Mouse (Mus musculus): ENCODE data around the gene Trim24.

Trim24 gene

DNA sequence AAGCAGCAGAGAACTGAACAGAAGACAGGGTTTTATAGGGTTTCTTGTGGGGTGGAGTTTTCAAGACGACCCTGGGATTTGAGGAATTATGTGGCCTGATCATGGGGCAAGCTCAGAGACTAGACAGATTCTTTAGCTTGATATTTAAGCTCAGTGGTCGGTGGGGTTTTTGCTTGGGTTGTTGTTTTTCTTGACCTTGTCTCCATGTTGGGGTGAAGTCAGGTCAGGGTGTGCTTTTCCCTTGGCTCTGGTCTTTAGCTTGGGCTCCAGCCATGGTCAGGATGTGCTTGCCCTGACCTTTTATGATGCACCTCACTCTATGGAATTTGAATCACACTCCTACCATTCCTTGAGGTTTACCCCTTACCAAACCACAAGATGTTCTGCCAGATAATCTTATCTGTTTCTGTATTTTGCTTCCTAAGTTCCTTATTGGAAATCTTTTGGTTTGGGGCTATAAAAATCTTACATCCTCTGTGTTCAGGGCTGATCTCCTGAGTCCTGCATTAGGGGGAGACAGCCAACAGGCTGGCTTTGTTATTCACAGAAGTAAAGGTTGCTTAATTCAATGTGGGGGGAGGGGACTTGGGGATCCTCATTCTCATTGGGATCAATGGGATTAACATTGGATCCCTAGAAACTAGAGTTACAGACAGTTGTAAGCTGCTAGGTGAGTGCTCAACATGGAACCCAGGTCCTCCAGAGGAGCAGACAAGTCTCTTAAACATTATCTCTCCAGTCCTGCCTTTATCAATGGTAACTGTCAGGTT lies 6.5 kb upstream of the Trim24 start:
- DNase-seq (ENCODE audit: low spot score in 2 of 2) = no peak

- peak; percentile 43 to 47 for DNase-seq (ENCODE audit: low spot score in 2 of 2)
Measured at GRCm38 (mm10) chr6:37871137-37871851, 683 bp downstream of the Trim24 start.

DNA sequence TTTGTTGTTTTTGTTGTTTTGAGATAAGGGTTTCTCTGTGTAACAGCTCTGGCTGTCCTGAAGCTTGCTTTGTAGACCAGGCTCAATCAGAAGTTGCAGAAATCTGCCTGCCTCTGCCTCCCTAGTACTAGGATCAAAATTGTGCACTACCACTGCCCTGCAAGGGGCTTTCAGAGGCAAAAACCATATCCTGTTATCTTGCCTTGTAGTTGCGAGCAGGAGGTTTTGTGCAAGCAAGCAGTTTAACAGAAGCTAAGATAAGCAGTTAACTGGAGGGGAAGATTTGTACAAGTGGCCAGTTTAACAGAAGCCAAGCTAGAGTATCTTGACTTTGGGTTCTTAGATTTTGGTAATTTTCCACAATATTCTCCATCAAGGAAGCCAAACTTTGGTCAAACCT lies 2.2 kb downstream of the Trim24 start:
- no peak for DNase-seq (ENCODE audit: low spot score in 2 of 2)

DNA sequence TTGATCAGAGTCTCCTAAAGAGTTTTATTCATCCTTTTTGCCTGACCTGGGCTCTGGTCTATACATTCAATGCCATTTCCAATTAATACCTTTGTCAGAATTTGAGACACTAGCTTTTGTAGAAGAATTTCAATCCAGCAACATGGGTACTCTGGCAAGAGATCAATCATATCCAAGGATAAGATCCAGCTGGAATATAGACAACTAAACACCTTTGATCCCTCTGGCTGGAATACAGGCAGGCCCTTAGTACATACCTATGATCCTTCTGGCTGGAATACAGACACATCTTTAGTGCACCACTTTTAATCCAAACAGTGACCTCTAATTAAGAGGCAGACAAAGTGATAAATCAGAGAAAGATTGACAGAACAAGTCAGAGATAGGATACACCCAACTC lies 3.1 kb downstream of the Trim24 start:
- DNase-seq (ENCODE audit: low spot score in 2 of 2) = no peak

DNA sequence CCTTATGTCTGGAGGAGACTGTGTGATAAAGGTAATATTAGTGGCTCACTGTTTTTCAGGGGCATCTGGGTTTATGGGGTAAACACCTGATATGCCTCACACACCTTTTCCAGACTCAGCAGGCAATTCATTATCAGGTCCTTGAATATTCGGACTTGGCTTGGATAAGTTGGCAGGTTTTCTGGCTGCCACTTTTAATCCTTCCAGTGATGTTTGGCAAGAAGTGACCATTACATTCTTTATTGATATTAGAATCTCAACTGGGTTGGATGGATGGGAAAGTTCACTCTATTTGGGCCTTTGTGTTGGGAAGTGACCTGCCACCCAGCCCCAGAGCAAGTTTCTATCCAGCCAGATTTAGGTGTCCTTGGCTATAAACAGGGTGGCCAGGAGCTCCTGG lies 7.6 kb downstream of the Trim24 start:
- no peak for DNase-seq (ENCODE audit: low spot score in 2 of 2)

DNA sequence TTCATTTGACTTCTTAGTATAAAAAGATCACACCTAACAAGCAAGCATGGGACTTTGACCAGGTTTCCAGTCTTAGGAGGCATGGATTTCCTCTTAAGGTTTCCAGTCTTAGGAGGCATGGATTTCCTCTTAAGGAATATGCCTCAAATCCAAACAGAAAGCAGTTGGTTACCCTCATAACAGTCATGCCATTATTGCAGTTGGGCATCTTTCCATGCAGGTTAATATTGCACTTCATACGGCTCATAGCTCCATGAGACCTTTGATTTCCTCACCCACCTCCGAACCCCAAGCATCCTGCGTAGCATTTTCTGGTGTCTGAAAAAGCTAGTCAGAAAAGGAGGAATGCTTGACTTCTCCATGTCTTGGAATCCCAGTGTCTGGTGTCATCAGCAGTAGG lies 10.0 kb downstream of the Trim24 start:
- no peak for DNase-seq (ENCODE audit: low spot score in 2 of 2)

- no peak for DNase-seq (ENCODE audit: low spot score in 2 of 2)
Measured at GRCm38 (mm10) chr6:37893586-37893985, 23.0 kb downstream of the Trim24 start.

- peak; percentile 73 to 80 for DNase-seq (ENCODE audit: low spot score in 2 of 2)
Measured at GRCm38 (mm10) chr6:37895646-37896435, 25.2 kb downstream of the Trim24 start.

GRCm38 (mm10) chr6:37900221-37900620 lies 29.6 kb downstream of the Trim24 start:
- DNase-seq (ENCODE audit: low spot score in 2 of 2) = no peak

GRCm38 (mm10) chr6:37901791-37902190 lies 31.2 kb downstream of the Trim24 start:
- no peak for DNase-seq (ENCODE audit: low spot score in 2 of 2)

DNA sequence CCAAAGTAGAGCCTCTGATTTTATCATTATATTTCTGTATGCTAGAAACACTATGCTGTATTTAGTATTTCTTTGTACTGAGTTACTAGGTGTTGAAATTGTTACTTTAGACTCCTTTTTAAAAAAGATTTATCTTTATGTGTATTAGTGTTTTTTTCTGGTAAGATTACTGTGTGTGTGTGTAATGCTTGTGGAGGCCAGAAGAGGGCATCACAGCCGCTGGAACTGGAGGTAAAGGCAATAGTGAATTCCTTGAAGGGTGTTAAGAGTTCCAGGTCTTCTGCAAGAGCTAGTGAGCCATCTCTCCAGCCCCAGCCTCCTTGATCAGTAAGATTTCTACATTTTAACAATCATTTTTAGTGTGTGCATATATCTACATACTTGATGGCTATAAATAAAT lies 33.2 kb downstream of the Trim24 start:
- DNase-seq (ENCODE audit: low spot score in 2 of 2) = no peak

DNA sequence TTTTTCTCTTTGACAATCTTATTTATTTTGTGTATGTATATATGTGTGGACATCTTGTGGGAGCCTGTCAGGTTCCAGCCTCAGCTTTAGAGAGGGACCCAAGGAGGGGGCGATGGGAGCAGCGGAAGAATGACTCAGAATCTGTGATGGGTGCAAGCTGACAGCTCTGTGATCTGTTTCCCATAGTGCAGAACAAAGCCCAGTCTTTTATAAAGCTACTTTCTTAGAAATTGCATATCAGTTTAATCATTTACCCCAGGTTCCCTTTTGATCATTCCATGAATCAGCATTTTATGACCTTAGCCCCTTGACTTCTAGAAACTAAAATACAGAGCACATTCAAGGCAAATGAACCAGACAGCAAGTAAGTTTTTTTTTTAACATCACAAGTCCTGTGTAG lies 42.9 kb downstream of the Trim24 start:
- DNase-seq (ENCODE audit: low spot score in 2 of 2) = no peak

DNA sequence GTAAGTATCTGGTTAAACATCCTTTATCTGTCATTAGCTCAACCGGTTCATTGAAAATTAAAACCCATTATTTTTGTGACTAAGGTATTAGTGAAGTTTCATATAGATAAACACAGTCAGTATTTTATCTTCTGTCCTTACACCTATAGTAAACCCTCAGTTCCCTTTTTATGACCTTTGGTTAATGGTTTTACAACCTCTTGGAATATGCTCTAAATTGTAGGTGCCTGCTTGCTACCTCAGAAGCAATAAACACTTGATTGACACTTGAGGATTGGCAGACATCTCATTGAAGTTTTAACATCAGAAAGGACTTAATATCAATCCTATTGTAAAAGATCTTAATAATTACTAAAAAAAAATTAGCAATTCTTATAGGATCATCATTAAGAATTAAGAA lies 54.5 kb downstream of the Trim24 start:
- no peak for DNase-seq (ENCODE audit: low spot score in 2 of 2)

GRCm38 (mm10) chr6:37926751-37927150 lies 56.1 kb downstream of the Trim24 start:
- no peak for DNase-seq (ENCODE audit: low spot score in 2 of 2)

- DNase-seq (ENCODE audit: low spot score in 2 of 2) = no peak
Measured at GRCm38 (mm10) chr6:37936498-37936897, 65.9 kb downstream of the Trim24 start.

GRCm38 (mm10) chr6:37951306-37951705 lies 80.7 kb downstream of the Trim24 start:
- DNase-seq (ENCODE audit: low spot score in 2 of 2) = no peak

DNA sequence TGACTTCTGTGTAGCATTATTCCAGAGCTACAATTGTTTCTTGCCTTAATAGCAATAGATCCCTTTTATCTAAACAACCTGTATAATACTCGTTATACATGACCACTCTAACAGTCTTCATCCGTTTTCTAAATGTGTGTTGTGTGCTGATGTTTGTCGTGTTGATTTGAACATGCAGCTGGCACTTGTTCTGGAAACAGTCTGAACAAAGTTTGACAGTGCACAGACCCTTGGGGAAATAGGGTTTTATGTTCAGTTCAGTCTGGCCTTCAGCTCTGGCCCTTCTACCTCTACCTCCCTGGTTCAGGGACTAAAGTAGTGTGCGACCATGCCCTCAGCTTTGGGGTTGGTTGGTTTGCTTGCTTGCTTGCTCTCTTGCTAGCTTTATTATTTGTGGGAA lies 96.8 kb downstream of the Trim24 start:
- no peak for DNase-seq (ENCODE audit: low spot score in 2 of 2)

DNA sequence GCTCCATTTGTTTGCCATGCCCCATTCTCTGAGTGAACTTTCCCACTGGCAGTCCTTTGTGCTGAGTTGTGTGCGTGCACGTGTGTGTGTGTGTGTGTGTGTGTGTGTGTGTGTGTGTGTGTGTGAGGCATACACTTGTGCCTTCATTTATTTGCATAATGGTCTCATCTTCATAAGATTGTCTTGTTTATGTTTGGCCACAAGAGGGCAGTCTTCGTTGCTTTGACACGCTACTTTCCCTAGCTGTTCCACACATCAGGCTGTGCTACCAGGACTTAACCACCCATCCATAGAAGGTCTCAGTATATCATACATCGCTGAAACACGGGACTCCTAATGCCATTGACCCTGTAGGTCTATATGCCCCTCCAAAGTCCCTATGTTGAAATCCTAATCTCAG lies 136.8 kb downstream of the Trim24 start:
- DNase-seq (ENCODE audit: low spot score in 2 of 2) = peak; percentile 19 to 37

DNA sequence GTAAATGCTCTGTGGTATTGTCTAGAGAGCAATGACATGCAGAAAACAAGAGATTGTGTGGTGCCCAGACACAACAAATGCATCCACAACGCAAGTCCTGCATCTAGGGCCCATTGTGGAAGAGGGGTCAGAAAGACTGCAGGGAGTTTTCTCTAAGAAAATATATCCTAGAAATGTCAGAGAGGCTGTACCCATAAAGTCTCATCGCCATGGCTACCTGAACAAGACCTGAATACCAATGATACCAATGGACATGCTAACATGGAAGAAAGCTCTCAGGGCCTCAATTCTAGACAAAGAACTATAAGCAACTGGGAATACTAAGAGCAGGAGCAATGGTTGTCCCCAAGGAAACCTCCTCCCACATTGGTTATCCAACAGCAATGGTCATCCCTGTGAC lies 142.2 kb downstream of the Trim24 start:
- DNase-seq (ENCODE audit: low spot score in 2 of 2) = no peak

Measured in spleen, postnatal 36 days (tissue).